Mouse (Mus musculus) thymus, adult 2 months (tissue): Measurements from ENCODE around the gene Dgki.

Experiments
- CTCF ChIP-seq: fragments of 200-500 bp; IDR thresholded peaks from 2 replicates; pipeline ENCODE4 v1.5.1; 2012; ENCODE audit warnings: mild to moderate bottlenecking, control low read depth, low read length, moderate library complexity, borderline replicate concordance; ENCODE audit not compliant: control insufficient read depth, poor library complexity, insufficient read depth; ENCODE audit errors: extremely low read depth
- POLR2A ChIP-seq: fragments of 200-500 bp; IDR thresholded peaks from 2 replicates; pipeline ENCODE4 v1.6.1; 2012; ENCODE audit warnings: mild to moderate bottlenecking, low read length, control low read depth, moderate library complexity; ENCODE audit not compliant: control insufficient read depth, poor library complexity, insufficient read depth; ENCODE audit errors: extremely low read depth

DNA sequence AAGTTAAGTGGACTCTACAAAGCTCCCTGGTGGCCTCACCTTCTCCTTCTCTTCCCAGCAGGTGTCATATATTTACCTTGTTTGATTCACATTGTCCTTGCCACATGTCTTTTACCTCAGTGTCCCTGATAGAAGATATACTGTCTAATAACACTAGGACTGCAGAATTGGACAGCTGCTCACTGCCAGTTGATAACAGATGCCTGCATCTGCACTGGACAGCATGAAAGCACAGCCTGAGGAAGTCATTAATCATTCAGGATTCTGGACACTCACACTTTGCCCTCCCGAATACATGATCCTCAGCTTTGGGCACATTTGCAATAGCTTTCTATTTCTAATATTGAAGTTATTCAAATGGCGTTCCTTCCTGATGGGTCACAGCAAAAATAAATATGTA lies 362.5 kb downstream of the Dgki start:
- no peak for TF ChIP-seq POLR2A
- TF ChIP-seq CTCF, result no peak
